Mouse (Mus musculus): ENCODE results near the gene Bahcc1.

The Bahcc1 gene

DNA sequence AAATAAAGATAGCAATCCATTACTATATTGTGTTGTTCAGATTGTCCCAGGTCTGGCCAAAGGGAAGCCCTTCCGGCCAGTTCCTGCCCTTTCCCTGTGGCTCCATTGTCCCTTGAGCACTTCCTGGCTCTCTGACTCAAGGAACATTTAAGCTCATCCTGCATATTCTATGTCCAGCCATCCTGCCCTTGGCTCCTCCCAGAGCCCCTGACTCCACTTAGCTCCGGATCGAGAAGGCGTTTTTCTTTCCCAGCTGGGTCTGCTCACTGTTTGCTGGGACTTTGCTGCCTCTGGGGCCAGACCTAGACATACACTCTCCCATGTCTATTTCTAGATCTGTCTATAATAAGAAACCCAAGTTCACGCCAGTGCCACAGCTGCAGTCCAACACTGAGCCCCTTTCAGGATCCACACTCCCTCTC lies 26.1 kb upstream of the Bahcc1 start:
- no peak for DNase-seq (ENCODE audit: low read depth)

GRCm38 (mm10) chr11:120208848-120209247 lies 23.9 kb upstream of the Bahcc1 start:
- no peak for DNase-seq (ENCODE audit: low read depth)

GRCm38 (mm10) chr11:120209462-120209861 lies 23.3 kb upstream of the Bahcc1 start:
- no peak for DNase-seq (ENCODE audit: low read depth)

DNA sequence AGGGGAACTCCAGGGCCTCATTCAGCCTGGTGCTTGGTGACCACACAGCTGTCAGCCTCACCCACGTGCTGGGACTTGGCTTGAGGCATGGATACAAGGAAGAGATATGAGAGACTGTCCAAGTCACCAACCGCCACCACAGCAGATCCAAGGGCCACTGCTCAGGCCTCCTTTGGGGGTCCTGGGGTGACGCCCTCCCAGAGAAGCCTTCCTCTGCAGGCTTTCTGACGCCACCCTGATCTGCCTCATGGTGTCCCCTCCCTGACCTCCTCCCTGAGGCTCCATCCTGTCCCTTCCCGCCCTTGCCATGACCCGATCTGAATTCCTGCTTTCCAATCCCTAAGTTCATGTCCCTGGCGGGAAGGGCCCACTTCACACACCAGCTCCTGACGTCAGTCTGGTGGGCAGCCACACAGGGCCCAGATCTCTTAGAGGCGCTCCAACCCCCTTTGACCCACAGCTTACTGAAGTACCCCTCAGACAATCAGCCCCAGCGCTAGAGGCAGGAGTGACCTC lies 17.0 kb upstream of the Bahcc1 start:
- no peak for DNase-seq (ENCODE audit: low read depth)

GRCm38 (mm10) chr11:120216540-120217324 lies 16.0 kb upstream of the Bahcc1 start:
- DNase-seq (ENCODE audit: low read depth) = no peak

GRCm38 (mm10) chr11:120218176-120218856 lies 14.4 kb upstream of the Bahcc1 start:
- DNase-seq (ENCODE audit: low read depth) = no peak

GRCm38 (mm10) chr11:120218946-120219345 lies 13.8 kb upstream of the Bahcc1 start:
- DNase-seq (ENCODE audit: low read depth) = no peak

DNA sequence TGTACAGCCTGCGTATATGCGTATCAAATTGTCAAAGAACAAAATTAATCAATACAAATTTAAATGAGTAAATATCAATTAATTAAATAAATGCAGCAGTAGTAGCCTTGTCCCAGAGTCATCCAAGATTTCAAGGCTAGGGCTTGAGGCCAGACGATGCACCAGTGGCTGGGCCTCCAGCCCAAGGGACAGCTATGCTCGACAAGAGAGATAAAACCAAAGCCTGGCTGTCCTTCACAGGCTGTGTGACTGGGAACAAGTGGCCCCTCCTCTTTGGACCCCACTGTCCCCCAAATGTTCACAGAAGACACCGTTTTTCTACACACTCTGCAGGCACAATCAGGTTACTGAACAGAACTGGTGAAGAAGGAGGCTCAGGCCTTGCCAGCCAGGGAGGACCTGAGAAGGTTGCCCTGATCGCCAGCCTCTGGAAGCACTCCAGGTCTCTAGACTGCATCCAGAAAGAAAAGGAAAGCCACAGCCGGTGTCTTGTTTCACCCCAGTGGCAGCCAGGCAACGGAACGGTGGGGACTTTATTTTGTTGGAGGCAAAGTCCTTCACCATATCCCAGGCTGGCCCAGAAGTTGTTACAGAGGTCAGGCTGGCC lies 12.7 kb upstream of the Bahcc1 start:
- no peak for DNase-seq (ENCODE audit: low read depth)

DNA sequence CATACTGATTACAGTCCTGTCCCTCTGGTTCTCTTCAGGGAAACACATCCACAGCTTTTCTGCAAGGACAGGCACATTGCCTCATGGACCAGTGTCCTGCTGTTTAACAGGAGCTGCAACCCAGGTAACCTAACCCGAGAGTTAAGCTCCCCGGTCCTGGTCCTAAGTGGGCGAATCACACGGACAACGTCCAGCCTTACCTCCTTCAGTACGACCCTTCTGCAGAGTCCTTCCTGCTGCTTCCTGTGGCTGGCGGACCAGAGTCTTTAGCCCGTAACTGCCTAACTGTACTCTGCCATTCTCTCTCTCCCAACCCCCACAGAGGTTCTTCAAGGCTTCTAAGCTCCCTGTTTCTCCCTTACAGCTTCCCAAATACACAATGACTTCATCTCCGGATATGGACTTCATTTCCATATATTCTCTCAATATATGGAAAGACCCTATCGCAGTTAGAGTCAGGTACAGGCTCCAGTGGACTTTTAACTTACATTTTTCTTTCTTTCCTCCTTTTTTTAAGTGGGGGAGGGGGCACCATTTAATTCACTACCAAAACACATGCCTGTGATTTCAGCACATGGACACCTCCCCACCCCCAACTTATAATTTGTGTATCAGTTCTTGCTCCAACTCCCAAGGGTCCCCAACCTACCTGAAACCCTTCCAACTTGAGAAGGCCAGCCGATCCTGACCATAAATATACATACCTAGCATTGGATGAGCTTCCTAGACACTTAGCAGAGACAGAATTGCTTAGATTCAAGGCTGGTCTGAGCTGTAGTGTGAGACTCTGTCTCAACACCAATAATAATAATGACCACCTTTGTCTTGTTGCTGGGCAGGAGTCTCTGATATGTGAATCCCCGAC lies 11.6 kb upstream of the Bahcc1 start:
- DNase-seq (ENCODE audit: low read depth) = no peak

- no peak for DNase-seq (ENCODE audit: low read depth)
These were observed 10.2 kb upstream of the Bahcc1 start for GRCm38 (mm10) chr11:120222425-120223104.

DNA sequence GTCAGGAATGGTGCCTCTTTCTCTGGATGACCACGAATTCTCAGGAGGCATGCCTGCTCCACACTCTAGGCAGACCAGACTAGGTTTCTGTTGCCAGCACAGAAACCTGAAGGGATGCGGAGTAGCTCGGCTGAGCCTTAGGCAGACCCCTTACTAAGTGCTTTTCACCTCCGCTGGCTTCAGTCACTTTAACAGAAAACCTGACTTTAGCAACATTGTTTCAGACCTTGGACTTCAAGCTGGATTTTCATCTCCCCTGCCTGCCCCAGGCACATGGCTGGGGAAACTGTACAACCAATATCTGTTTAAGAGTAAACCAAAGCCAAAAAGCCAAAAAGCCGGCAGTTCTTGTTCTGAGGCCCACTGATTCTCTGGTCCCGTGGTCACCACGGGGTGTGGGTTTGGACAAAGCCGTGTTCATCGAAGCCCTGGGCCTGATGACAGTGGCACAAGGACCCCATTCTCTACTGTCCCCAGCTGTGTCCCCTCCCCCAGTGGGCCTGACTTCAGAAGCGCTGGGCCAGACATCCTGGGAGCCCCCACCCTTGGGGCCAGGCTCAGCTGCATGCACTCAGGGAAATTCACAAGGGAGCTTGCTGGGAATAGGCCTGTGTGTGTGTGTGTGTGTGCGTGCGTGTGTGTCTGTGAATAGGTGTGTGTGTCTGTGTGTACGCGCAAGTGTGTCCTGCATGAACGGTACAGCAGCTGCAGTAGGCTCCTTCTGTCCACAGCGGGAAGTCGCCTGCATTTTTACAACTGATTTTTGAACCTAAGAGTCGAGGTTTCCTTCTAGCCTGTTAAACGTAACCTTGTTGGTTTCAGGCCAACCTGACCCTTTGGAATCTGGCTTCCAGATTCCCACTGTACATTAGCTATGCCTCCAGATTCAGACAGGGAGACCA lies 8.9 kb upstream of the Bahcc1 start:
- DNase-seq (ENCODE audit: low read depth) = no peak

GRCm38 (mm10) chr11:120224488-120225255 lies 8.1 kb upstream of the Bahcc1 start:
- no peak for DNase-seq (ENCODE audit: low read depth)

DNA sequence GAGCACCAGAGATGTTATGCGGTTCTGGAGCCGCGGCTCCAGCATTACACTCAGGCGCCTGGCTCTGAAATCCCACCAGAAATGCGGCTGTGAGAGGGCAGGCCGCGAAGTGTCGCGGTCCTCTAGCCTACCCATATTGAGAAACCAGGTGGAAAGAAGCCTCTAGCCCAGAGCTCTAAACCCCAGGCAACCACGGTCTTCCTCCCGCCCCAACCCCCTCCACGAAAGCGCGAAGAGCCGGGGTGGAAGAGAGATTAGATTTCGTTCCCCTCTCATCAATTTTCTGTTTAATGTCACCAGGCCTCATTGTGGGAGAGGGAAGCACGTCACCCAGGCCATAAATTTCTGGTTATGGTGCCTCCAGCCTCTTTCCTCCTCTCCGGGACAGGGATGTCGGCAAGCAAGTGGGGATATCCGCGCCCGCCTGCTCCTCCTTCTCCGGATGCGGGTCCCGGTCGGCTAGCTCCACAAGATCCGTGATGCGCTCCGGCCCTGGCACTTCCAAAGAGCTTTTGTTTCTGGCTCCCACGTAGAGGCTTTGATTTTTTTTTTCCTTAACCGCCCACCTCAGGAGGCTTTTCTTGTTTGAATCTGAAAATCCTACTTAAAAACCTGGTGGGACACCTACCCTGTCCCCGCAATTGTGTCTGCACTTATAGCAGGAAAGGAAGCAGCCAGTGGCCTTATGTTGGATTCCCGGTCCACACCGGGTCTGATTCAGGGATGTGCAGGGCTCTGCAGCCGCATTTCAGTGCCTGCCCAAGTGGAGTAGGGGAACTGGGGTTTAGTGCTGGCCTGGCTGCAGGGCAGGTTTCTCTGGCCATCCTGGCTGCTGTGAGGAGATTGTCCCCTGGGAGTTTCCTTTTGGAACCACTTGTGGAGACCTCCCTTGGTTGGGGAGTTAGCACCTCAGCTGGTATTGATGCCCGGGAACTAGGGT lies 7.2 kb upstream of the Bahcc1 start:
- no peak for DNase-seq (ENCODE audit: low read depth)

GRCm38 (mm10) chr11:120226421-120227280 lies 6.1 kb upstream of the Bahcc1 start:
- no peak for DNase-seq (ENCODE audit: low read depth)

- no peak for DNase-seq (ENCODE audit: low read depth)
These were observed 5.1 kb upstream of the Bahcc1 start for GRCm38 (mm10) chr11:120227571-120228051.

DNA sequence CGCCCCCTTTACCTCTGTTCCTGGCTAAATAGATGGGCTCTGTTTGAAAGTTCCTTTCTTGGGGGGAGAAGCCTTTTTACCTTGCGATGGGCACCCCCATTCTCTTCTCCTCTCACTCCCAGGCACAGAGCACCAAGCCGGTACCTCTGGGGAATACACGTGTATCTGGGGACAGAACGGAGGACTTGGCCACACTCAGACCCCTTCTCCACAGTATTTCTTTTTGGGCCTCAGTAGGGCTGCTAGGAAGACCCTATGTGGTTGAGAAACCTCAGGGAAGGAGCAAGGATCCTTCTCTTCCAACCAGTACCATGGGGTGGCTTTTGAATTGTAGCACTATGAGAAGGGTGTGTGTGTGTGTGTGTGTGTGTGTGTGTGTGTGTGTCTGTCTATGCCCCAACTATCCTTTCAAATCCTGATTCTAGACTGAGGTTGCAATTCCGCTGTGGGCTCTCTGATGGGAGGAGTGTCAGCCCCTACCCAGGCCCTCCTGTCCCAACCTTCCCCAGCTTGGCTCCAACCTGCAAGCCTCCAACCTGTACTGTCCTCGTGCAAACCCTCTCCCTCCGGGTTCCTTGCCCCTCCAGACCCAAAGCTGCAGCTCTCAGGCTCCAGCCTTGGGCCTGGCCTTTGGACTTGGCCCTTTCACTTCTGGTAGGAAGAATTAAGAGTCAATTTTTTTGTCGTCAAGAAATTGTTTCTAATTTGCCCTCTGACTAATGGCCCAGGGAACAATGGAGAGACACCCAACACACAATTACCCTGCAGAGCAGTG lies 4.4 kb upstream of the Bahcc1 start:
- DNase-seq (ENCODE audit: low read depth) = no peak

Data from c-Kit-positive CD71-positive TER-119-negative erythroid progenitor cells, embryonic 14.5 days (primary cell).